Mouse (Mus musculus) heart, embryonic 11.5 days (tissue): ENCODE measurements at regions not wholly inside any gene's neighbourhood (a gene's known extent, or its start where the extent isn't known, plus 50 kb on each side); places are given as distances from the start of the nearest gene placed in this dataset.
A peak's percentile ranks its signal among the peaks of the same experiment; 100 is the strongest.

Experiments used
- ATAC-seq: fragments of 200-750 bp; cut with Nextera tagmentation; replicated peaks from 2 replicates; pipeline ENCODE4 v1.8.0; 2017; ENCODE audit warnings: moderate library complexity; ENCODE audit not compliant: insufficient number of reproducible peaks, low FRiP score, low TSS enrichment
- H3K27ac ChIP-seq: fragments of 300-500 bp; sonication (generic); 2 replicates; pipeline ENCODE4 v1.5.1; 2014; ENCODE audit warnings: mild to moderate bottlenecking, low read depth, low read length
- H3K27me3 ChIP-seq: fragments of 300-500 bp; sonication (generic); 2 replicates; pipeline ENCODE4 v1.6.1; 2014; ENCODE audit warnings: mild to moderate bottlenecking, low read length, mixed read lengths; ENCODE audit not compliant: control insufficient read depth, insufficient read depth
- H3K36me3 ChIP-seq: fragments of 300-500 bp; sonication (generic); 2 replicates; pipeline ENCODE4 v1.6.1; 2014; ENCODE audit warnings: mild to moderate bottlenecking, low read length, moderate library complexity, mixed read lengths; ENCODE audit not compliant: control insufficient read depth, insufficient read depth
- H3K4me1 ChIP-seq: fragments of 300-500 bp; sonication (generic); 2 replicates; pipeline ENCODE4 v1.6.1; 2014; ENCODE audit warnings: low read length; ENCODE audit not compliant: control insufficient read depth, insufficient read depth
- H3K4me2 ChIP-seq: fragments of 300-500 bp; sonication (generic); 2 replicates; pipeline ENCODE4 v1.6.1; 2014; ENCODE audit warnings: mild to moderate bottlenecking, moderate library complexity
- H3K4me3 ChIP-seq: fragments of 300-500 bp; sonication (generic); 2 replicates; pipeline ENCODE4 v1.5.1; 2014; ENCODE audit warnings: low read depth, low read length
- H3K9ac ChIP-seq: fragments of 300-500 bp; sonication (generic); 2 replicates; pipeline ENCODE4 v1.6.1; 2014; ENCODE audit warnings: mild to moderate bottlenecking, low read depth, low read length, moderate library complexity
- H3K9me3 ChIP-seq: fragments of 300-500 bp; sonication (generic); replicated peaks from 2 replicates; pipeline ENCODE4 v1.6.1; 2016; ENCODE audit warnings: low read length; ENCODE audit not compliant: control insufficient read depth
- WGBS: fragments of 180-500 bp; shearing (Covaris S2); extraction: QIAGEN DNeasy Blood & Tissue Kit; methylation state at CpG from one replicate; pipeline ENCODE4 v1.1.7; 2014; ENCODE audit not compliant: insufficient replicate concordance; 5-methylcytosine and 5-hydroxymethylcytosine counted together

DNA sequence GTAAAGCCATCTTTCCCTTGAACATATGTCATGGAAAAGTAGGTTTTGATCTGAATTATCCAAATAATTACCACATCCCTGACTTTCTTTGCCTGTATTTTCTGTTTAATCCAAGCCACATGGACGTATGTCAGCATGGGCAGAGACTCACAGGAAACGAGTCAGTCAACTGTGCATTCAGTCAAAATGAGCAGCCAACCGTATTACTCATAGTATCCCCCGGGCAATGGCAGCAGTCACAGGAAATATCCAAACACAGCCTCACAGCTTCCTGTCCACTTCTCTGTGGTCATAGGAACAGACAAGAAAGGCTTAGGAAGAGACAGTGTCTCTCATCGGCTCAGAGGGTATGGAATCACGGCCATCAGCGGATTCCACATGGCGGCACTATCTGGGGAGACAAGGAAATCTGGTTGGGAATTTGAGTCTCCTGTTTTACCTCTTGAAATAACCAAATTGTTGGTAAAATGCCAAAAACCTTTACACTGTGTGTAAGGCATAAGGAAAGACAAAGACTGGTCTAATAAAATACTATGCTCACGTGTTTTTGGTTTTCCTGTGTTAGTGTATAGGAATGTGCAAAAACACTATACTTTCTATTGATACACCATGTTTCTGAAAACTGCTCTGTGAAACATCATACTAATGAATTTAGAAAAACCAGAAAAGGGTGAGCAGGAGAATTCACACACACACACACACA, 313.5 kb upstream of the Nfe2l3 start:
- 57% methylated on average over 9 of the region's 9 CpGs for WGBS
- no peak overlapping the region for H3K4me3 ChIP-seq
- H3K4me2 ChIP-seq, result no peak overlapping the region
- ATAC-seq, result no peak
- H3K27ac ChIP-seq, result 0 out of 2 replicates have a peak overlapping the region, but pooled peaks have one; percentile 15
- H3K9me3 ChIP-seq, result no peaks in the 10 kb centered on the region
- no peaks in the 10 kb centered on the region for H3K27me3 ChIP-seq
- no peaks in the 10 kb centered on the region for H3K36me3 ChIP-seq
- peaks cover 8% of the 10 kb centered on the region for H3K4me1 ChIP-seq
- H3K9ac ChIP-seq, result no peak overlapping the region

DNA sequence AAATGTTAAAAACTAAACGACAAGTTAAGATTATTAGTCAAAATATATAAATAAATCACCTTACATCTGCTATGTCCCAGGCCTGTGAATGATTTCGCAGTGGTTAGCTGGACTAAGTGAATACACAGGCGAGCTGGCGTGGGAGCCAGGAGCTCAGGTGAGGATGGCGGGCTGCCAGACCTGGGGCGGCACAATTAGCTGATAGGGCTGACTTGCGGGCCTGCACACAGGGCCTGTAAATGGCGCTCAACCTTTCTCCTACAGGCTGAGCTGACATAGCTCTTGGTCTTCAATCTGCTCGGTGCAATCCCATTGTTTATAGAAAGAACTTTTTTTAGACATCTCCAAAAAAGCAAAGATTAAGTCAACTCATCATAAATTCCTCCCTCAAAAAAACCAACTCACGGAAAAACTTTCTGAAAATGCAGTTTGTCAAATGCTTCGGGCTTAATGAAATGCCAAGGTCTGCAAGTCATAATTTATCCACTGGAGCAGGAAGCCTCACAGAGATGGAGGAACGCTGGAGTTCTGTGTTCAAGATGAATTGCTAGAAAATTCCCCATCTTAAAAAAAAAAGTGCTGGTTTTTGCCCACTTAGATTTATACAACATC, 312.7 kb upstream of the Nfe2l3 start:
- no peak overlapping the region for H3K4me2 ChIP-seq
- peaks cover 8% of the 10 kb centered on the region for H3K4me1 ChIP-seq
- H3K9ac ChIP-seq, result no peak overlapping the region
- no peak overlapping the region for H3K4me3 ChIP-seq
- H3K27me3 ChIP-seq, result no peaks in the 10 kb centered on the region
- H3K36me3 ChIP-seq, result no peaks in the 10 kb centered on the region
- no peak overlapping the region for H3K27ac ChIP-seq
- no peak for ATAC-seq
- 71% methylated on average over 12 of the region's 12 CpGs for WGBS
- H3K9me3 ChIP-seq, result no peaks in the 10 kb centered on the region

DNA sequence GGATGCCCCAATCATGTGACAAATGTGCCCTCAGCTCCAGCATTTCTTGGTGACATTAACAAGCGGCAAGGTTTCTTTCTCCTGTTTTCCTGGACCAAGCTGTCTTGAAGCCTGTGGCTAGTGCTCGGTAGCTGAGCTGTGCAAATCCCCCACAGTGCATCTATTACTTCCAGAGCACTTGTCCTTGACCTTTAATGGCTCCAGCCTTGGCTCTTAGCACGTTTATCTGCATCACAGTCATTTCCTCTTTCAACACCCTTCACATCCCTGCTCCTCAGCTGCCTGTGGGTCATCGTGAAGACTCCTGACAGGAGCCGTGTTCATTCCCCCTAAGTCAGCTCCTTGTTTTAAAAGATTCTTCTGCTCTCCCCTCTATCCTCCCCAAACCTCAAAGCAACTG, 309.5 kb upstream of the Nfe2l3 start:
- Histone ChIP-seq H3K4me1 (0 out of 2 replicates have a peak, but pooled peaks cover 4% of the 10 kb centered on the region), H3K36me3 (no peaks in the 10 kb centered on the region), H3K9me3 (no peaks in the 10 kb centered on the region), H3K27me3 (no peaks in the 10 kb centered on the region), H3K4me3 (no peak overlapping the region), H3K27ac (no peak overlapping the region), H3K9ac (no peak overlapping the region), H3K4me2 (no peak overlapping the region)
- no peak for ATAC-seq
- 19% methylated on average over 5 of the region's 5 CpGs for WGBS

DNA sequence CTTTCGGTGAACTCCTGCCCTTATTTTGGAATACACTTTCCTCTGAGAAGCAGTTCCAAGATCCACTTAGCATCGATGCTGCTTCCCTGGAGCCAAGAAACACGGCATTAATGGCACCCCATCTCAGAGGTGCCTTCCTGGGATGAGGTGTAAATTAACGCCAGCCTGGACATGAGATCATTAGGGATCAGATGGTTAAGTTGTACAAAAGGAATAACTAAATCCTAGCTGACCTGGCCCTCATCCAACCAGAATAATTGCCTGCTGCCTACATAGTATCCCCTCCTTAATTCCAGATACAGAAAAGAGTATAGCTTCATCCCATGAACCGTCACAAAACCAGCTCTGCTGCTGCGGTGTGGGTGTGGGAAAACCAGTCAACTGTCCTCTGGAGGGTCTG, 304.6 kb upstream of the Nfe2l3 start:
- no peaks in the 10 kb centered on the region for H3K36me3 ChIP-seq
- H3K4me2 ChIP-seq, result no peak overlapping the region
- no peak overlapping the region for H3K27ac ChIP-seq
- H3K9me3 ChIP-seq, result no peaks in the 10 kb centered on the region
- ATAC-seq, result no peak
- 87% methylated on average over 6 of the region's 6 CpGs for WGBS
- H3K4me1 ChIP-seq, result 0 out of 2 replicates have a peak, but pooled peaks cover 1% of the 10 kb centered on the region
- no peak overlapping the region for H3K4me3 ChIP-seq
- no peak overlapping the region for H3K9ac ChIP-seq
- no peaks in the 10 kb centered on the region for H3K27me3 ChIP-seq

DNA sequence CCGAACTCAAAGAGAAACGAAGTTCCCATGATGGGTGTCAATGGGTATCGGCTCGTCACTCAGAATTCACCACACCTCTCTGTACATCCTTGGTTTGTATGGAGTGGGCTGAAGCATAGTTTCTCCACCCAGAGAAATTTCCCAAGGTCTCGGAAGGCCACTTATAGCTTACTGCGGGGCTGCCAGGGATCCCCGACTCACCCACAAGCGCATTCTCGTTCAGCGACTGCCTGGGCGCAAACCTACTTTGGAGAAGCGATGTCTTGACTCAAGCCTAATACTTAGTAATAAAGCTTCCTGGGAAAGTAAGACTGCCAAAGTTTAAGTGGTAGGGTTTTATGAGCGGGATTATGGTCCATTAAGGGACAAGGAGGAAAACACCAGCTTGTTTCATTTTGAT, 303.4 kb upstream of the Nfe2l3 start:
- Histone ChIP-seq H3K27me3 (no peaks in the 10 kb centered on the region), H3K9me3 (no peaks in the 10 kb centered on the region), H3K4me2 (no peak overlapping the region), H3K4me1 (no peaks in the 10 kb centered on the region), H3K9ac (no peak overlapping the region), H3K27ac (no peak overlapping the region), H3K36me3 (no peaks in the 10 kb centered on the region), H3K4me3 (no peak overlapping the region)
- no peak for ATAC-seq
- 91% methylated on average over 13 of the region's 13 CpGs for WGBS

DNA sequence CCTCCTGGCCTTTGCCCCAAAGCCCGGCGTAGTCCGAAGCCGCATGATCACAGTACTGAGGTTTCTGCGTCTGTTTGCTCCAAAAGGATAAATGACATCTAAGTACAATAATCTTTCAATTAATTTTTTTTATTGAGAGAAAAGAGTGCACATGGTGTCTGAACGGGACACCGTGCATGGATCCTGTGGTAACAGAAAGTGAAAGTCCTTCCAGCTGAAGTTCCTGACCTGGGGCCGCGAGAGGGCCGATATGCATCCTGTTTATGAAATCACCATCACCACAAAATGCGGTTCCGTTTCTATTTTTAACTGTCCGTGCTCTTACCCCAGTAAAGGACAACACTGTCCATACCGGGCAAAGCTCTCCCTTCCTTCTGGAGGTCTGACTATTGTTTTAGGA, 302.9 kb upstream of the Nfe2l3 start:
- Histone ChIP-seq H3K9me3 (no peaks in the 10 kb centered on the region), H3K27me3 (no peaks in the 10 kb centered on the region), H3K4me2 (no peak overlapping the region), H3K4me3 (no peak overlapping the region), H3K4me1 (no peaks in the 10 kb centered on the region), H3K36me3 (no peaks in the 10 kb centered on the region), H3K27ac (no peak overlapping the region), H3K9ac (no peak overlapping the region)
- no peak for ATAC-seq
- WGBS, result 82% methylated on average over 14 of the region's 14 CpGs

DNA sequence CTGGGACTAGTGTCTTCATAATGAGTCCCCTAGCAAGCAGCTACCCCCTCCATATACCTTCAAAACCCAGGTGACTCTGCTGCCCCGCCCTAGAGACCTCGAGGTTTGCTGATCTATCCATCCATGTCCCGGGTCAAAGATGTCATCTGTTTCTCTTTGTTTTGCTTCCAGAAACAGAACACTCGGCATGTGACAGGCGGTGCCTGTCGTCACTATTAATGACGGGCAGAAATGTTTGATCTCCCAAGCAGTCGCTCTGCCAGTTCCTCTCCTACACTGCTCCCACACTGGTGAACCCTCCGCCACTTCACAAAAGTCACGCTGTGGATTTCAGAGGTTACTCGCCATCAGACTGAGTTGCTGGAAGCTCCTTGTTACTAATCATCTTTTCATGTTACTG, 287.7 kb upstream of the Nfe2l3 start:
- 38% methylated on average over 11 of the region's 11 CpGs for WGBS
- H3K9ac ChIP-seq, result no peak overlapping the region
- ATAC-seq, result no peak
- peak overlapping the region; percentile 40 for H3K4me2 ChIP-seq
- H3K4me3 ChIP-seq, result no peak overlapping the region
- H3K9me3 ChIP-seq, result no peaks in the 10 kb centered on the region
- no peak overlapping the region for H3K27ac ChIP-seq
- H3K27me3 ChIP-seq, result no peaks in the 10 kb centered on the region
- H3K36me3 ChIP-seq, result no peaks in the 10 kb centered on the region
- no peaks in the 10 kb centered on the region for H3K4me1 ChIP-seq

DNA sequence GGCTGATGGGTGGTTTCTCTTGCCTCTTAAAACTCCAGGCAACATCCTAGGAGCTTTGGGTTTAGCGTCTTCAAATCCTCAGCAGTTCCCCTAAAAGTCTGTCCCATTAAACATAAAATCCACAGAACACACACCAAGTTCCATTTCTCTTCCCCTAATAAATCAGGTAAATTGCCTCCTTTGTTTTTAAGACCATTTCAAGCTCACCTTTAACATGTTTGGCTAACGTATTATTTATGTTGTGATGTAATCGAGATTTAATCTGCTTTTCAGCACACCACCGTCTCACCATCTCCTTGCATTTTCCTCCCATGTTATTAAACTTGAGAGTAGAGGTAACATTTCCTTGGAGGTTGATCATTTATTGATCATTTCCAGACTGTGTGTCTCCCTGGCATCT, 286.6 kb upstream of the Nfe2l3 start:
- no peak overlapping the region for H3K4me3 ChIP-seq
- no peaks in the 10 kb centered on the region for H3K36me3 ChIP-seq
- no peak overlapping the region for H3K4me2 ChIP-seq
- no peak for ATAC-seq
- H3K9me3 ChIP-seq, result no peaks in the 10 kb centered on the region
- no peak overlapping the region for H3K27ac ChIP-seq
- no peak overlapping the region for H3K9ac ChIP-seq
- 79% methylated on average over 4 of the region's 4 CpGs for WGBS
- H3K27me3 ChIP-seq, result no peaks in the 10 kb centered on the region
- no peaks in the 10 kb centered on the region for H3K4me1 ChIP-seq

DNA sequence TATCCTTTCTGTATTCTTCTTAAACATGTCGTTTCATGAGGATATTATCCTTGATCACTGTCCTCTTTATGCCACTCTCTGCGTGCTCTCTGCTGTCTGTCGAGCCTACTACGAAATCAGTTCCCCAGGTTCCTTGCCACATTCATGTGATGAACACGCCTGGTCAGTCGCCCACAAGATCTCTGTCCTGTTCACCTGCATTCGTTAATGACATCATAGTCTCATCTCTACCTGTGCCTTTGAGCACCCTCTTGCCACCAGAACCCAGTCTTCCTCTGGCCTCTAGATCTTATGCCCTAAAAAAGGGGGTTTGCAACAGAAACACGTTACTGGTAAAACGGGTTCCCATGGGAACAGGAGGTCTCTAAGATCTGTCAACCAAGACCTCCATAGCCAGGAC, 283.6 kb upstream of the Nfe2l3 start:
- ATAC-seq, result no peak
- no peaks in the 10 kb centered on the region for H3K9me3 ChIP-seq
- no peaks in the 10 kb centered on the region for H3K36me3 ChIP-seq
- no peak overlapping the region for H3K9ac ChIP-seq
- H3K27me3 ChIP-seq, result no peaks in the 10 kb centered on the region
- H3K27ac ChIP-seq, result no peak overlapping the region
- no peak overlapping the region for H3K4me2 ChIP-seq
- 83% methylated on average over 9 of the region's 9 CpGs for WGBS
- H3K4me1 ChIP-seq, result no peaks in the 10 kb centered on the region
- no peak overlapping the region for H3K4me3 ChIP-seq
